Mouse (Mus musculus): Measurements from ENCODE around the gene Fam155a. TPM values are rescaled to one million over a fixed set of nuclear protein-coding genes. Genes with fewer than 3 reads are reported as not detected.
A peak's percentile ranks its signal among the peaks of the same experiment; 100 is the strongest.

The Fam155a gene
- polyA plus RNA-seq, 1 experiment from 2014 or later = 28.8 TPM

GRCm38 (mm10) chr8:9200099-9200498 is 570.9 kb downstream of the Fam155a start:
- no peaks in the 10 kb centered on the region for H3K4me1 ChIP-seq
- no peak overlapping the region for H3K9ac ChIP-seq (replicated peaks)
- no peaks in the 10 kb centered on the region for H3K9me3 ChIP-seq (replicated peaks)
- H3K27me3 ChIP-seq (replicated peaks) = no peaks in the 10 kb centered on the region
- WGBS = 90% methylated on average over 3 of the region's 3 CpGs
- no peak overlapping the region for H3K4me2 ChIP-seq
- no peaks in the 10 kb centered on the region for H3K36me3 ChIP-seq
- peak; percentile 58; the same call in 1 of the 2 replicates for ATAC-seq (ENCODE audit: low FRiP score)
- no peak overlapping the region for H3K27ac ChIP-seq (replicated peaks)
- H3K4me3 ChIP-seq (replicated peaks) = no peak overlapping the region

GRCm38 (mm10) chr8:9191682-9192081 is 579.3 kb downstream of the Fam155a start:
- Histone ChIP-seq H3K4me2 (no peak overlapping the region), H3K9me3 (replicated peaks) (no peaks in the 10 kb centered on the region), H3K4me3 (replicated peaks) (no peak overlapping the region), H3K4me1 (no peaks in the 10 kb centered on the region), H3K27me3 (replicated peaks) (no peaks in the 10 kb centered on the region), H3K27ac (replicated peaks) (no peak overlapping the region), H3K9ac (replicated peaks) (no peak overlapping the region), H3K36me3 (no peaks in the 10 kb centered on the region)
- ATAC-seq (ENCODE audit: low FRiP score) = no peak
- WGBS = 86% methylated on average over 3 of the region's 3 CpGs

- 41% methylated on average over 4 of the region's 4 CpGs for WGBS
- Histone ChIP-seq H3K27me3 (replicated peaks) (no peaks in the 10 kb centered on the region), H3K4me2 (no peak overlapping the region), H3K9ac (replicated peaks) (no peak overlapping the region), H3K4me3 (replicated peaks) (no peak overlapping the region), H3K36me3 (no peaks in the 10 kb centered on the region), H3K9me3 (replicated peaks) (no peaks in the 10 kb centered on the region), H3K27ac (replicated peaks) (no peak overlapping the region), H3K4me1 (no peaks in the 10 kb centered on the region)
- ATAC-seq (ENCODE audit: low FRiP score) = no peak
Observed at GRCm38 (mm10) chr8:9188616-9189015, 582.3 kb downstream of the Fam155a start.

- WGBS = 59% methylated on average over 2 of the region's 2 CpGs
- no peaks in the 10 kb centered on the region for H3K36me3 ChIP-seq
- H3K4me2 ChIP-seq = no peak overlapping the region
- H3K9me3 ChIP-seq (replicated peaks) = no peaks in the 10 kb centered on the region
- no peak overlapping the region for H3K9ac ChIP-seq (replicated peaks)
- no peak overlapping the region for H3K27ac ChIP-seq (replicated peaks)
- peaks cover 4% of the 10 kb centered on the region; the same call in 1 of the 2 replicates for H3K4me1 ChIP-seq
- ATAC-seq (ENCODE audit: low FRiP score) = no peak
- H3K4me3 ChIP-seq (replicated peaks) = no peak overlapping the region
- H3K27me3 ChIP-seq (replicated peaks) = no peaks in the 10 kb centered on the region
Observed at GRCm38 (mm10) chr8:9185200-9185599, 585.8 kb downstream of the Fam155a start.

GRCm38 (mm10) chr8:9182461-9182860 is 588.5 kb downstream of the Fam155a start:
- no peak overlapping the region for H3K4me2 ChIP-seq
- H3K27me3 ChIP-seq (replicated peaks) = no peaks in the 10 kb centered on the region
- H3K9me3 ChIP-seq (replicated peaks) = no peaks in the 10 kb centered on the region
- H3K27ac ChIP-seq (replicated peaks) = no peak overlapping the region
- 67% methylated on average over 7 of the region's 7 CpGs for WGBS
- ATAC-seq (ENCODE audit: low FRiP score) = no peak
- H3K4me1 ChIP-seq = peaks cover 4% of the 10 kb centered on the region; the same call in 1 of the 2 replicates
- H3K4me3 ChIP-seq (replicated peaks) = no peak overlapping the region
- no peaks in the 10 kb centered on the region for H3K36me3 ChIP-seq
- no peak overlapping the region for H3K9ac ChIP-seq (replicated peaks)

GRCm38 (mm10) chr8:9180686-9181315 is 590.2 kb downstream of the Fam155a start:
- Histone ChIP-seq H3K4me2 (no peak overlapping the region), H3K4me3 (replicated peaks) (no peak overlapping the region), H3K36me3 (no peaks in the 10 kb centered on the region), H3K9ac (replicated peaks) (no peak overlapping the region), H3K27me3 (replicated peaks) (no peaks in the 10 kb centered on the region), H3K27ac (replicated peaks) (no peak overlapping the region), H3K4me1 (peaks cover 4% of the 10 kb centered on the region; the same call in 1 of the 2 replicates), H3K9me3 (replicated peaks) (no peaks in the 10 kb centered on the region)
- ATAC-seq (ENCODE audit: low FRiP score) = no peak
- 38% methylated on average over 17 of the region's 17 CpGs for WGBS

- H3K4me3 ChIP-seq (replicated peaks) = no peak overlapping the region
- WGBS = 39% methylated on average over 7 of the region's 7 CpGs
- H3K27me3 ChIP-seq (replicated peaks) = no peaks in the 10 kb centered on the region
Observed at GRCm38 (mm10) chr8:9176974-9177373, 594.0 kb downstream of the Fam155a start.

GRCm38 (mm10) chr8:9174865-9175565 is 595.9 kb downstream of the Fam155a start:
- H3K4me1 ChIP-seq = peaks cover 7% of the 10 kb centered on the region; the same call in 1 of the 2 replicates
- 21% methylated on average over 9 of the region's 9 CpGs for WGBS
- H3K27ac ChIP-seq (replicated peaks) = no peak overlapping the region
- no peak overlapping the region for H3K4me3 ChIP-seq (replicated peaks)
- no peaks in the 10 kb centered on the region for H3K36me3 ChIP-seq
- H3K27me3 ChIP-seq (replicated peaks) = no peaks in the 10 kb centered on the region
- no peaks in the 10 kb centered on the region for H3K9me3 ChIP-seq (replicated peaks)
- H3K4me2 ChIP-seq = no peak overlapping the region
- no peak overlapping the region for H3K9ac ChIP-seq (replicated peaks)
- ATAC-seq (ENCODE audit: low FRiP score) = no peak

More at GRCm38 (mm10) chr8:9176974-9177373, 594.0 kb downstream of the Fam155a start:
- H3K27ac ChIP-seq (replicated peaks) = no peak overlapping the region
- H3K4me1 ChIP-seq = peaks cover 10% of the 10 kb centered on the region; the same call in 1 of the 2 replicates
- ATAC-seq (ENCODE audit: low FRiP score) = no peak
- H3K36me3 ChIP-seq = no peaks in the 10 kb centered on the region
- no peaks in the 10 kb centered on the region for H3K9me3 ChIP-seq (replicated peaks)
- H3K9ac ChIP-seq (replicated peaks) = no peak overlapping the region
- H3K4me2 ChIP-seq = no peak overlapping the region

- 77% methylated on average over 5 of the region's 5 CpGs for WGBS
- no peaks in the 10 kb centered on the region for H3K9me3 ChIP-seq (replicated peaks)
Observed at GRCm38 (mm10) chr8:9171848-9172247, 599.1 kb downstream of the Fam155a start.

GRCm38 (mm10) chr8:9167995-9168394 is 603.0 kb downstream of the Fam155a start:
- H3K9me3 ChIP-seq (replicated peaks) = no peaks in the 10 kb centered on the region
- H3K27ac ChIP-seq (replicated peaks) = no peak overlapping the region
- no peaks in the 10 kb centered on the region for H3K27me3 ChIP-seq (replicated peaks)
- no peak overlapping the region for H3K4me2 ChIP-seq
- WGBS = 60% methylated on average over 10 of the region's 10 CpGs
- no peak overlapping the region for H3K4me3 ChIP-seq (replicated peaks)
- H3K4me1 ChIP-seq = peaks cover 5% of the 10 kb centered on the region
- no peaks in the 10 kb centered on the region for H3K36me3 ChIP-seq
- no peak for ATAC-seq (ENCODE audit: low FRiP score)
- H3K9ac ChIP-seq (replicated peaks) = no peak overlapping the region

More at GRCm38 (mm10) chr8:9171848-9172247, 599.1 kb downstream of the Fam155a start:
- no peak overlapping the region for H3K9ac ChIP-seq (replicated peaks)
- no peak for ATAC-seq (ENCODE audit: low FRiP score)
- H3K4me2 ChIP-seq = no peak overlapping the region
- no peaks in the 10 kb centered on the region for H3K36me3 ChIP-seq
- H3K4me3 ChIP-seq (replicated peaks) = no peak overlapping the region
- peaks cover 12% of the 10 kb centered on the region for H3K4me1 ChIP-seq
- H3K27ac ChIP-seq (replicated peaks) = no peak overlapping the region
- H3K27me3 ChIP-seq (replicated peaks) = no peaks in the 10 kb centered on the region

- Histone ChIP-seq H3K36me3 (no peaks in the 10 kb centered on the region), H3K27ac (replicated peaks) (no peak overlapping the region), H3K4me2 (no peak overlapping the region), H3K4me1 (peaks cover 15% of the 10 kb centered on the region), H3K4me3 (replicated peaks) (no peak overlapping the region), H3K9ac (replicated peaks) (no peak overlapping the region), H3K9me3 (replicated peaks) (no peaks in the 10 kb centered on the region), H3K27me3 (replicated peaks) (no peaks in the 10 kb centered on the region)
- 77% methylated on average over 4 of the region's 4 CpGs for WGBS
- no peak for ATAC-seq (ENCODE audit: low FRiP score)
Observed at GRCm38 (mm10) chr8:9161606-9162005, 609.4 kb downstream of the Fam155a start.

- no peak overlapping the region for H3K9ac ChIP-seq (replicated peaks)
- peaks cover 15% of the 10 kb centered on the region for H3K4me1 ChIP-seq
- H3K27me3 ChIP-seq (replicated peaks) = no peaks in the 10 kb centered on the region
- no peaks in the 10 kb centered on the region for H3K9me3 ChIP-seq (replicated peaks)
- no peak for ATAC-seq (ENCODE audit: low FRiP score)
- no peak overlapping the region for H3K4me3 ChIP-seq (replicated peaks)
- 67% methylated on average over 7 of the region's 7 CpGs for WGBS
- no peak overlapping the region for H3K27ac ChIP-seq (replicated peaks)
- H3K36me3 ChIP-seq = no peaks in the 10 kb centered on the region
- H3K4me2 ChIP-seq = no peak overlapping the region
Observed at GRCm38 (mm10) chr8:9159322-9159721, 611.6 kb downstream of the Fam155a start.

Data from neural tube, embryonic 15.5 days (tissue).